Mouse (Mus musculus): ENCODE measurements around the gene Cmtm5. TPM values are rescaled to one million over a fixed set of nuclear protein-coding genes. Genes with fewer than 3 reads are reported as not detected.

Cmtm5 gene
- polyA plus RNA-seq, 1 experiment from 2014 or later, result 2.0 TPM

GRCm38 (mm10) chr14:54920076-54920685 is 15.9 kb upstream of the Cmtm5 start:
- H3K9ac ChIP-seq, result no peak overlapping the region
- H3K27ac ChIP-seq, result no peak overlapping the region
- no peak overlapping the region for H3K4me3 ChIP-seq (replicated peaks)
- H3K27me3 ChIP-seq, result no peaks in the 10 kb centered on the region
- H3K4me1 ChIP-seq, result peaks cover 18% of the 10 kb centered on the region
- H3K4me2 ChIP-seq, result no peak overlapping the region
- WGBS, result 96% methylated on average over 16 of the region's 16 CpGs
- H3K36me3 ChIP-seq (replicated peaks), result peaks cover 72% of the 10 kb centered on the region
- ATAC-seq (ENCODE audit: low FRiP score), result no peak
- H3K9me3 ChIP-seq, result peaks cover 17% of the 10 kb centered on the region

GRCm38 (mm10) chr14:54924641-54925348 is 11.3 kb upstream of the Cmtm5 start:
- peaks cover 31% of the 10 kb centered on the region for H3K36me3 ChIP-seq (replicated peaks)
- WGBS, result 3% methylated on average over 7 of the region's 7 CpGs

GRCm38 (mm10) chr14:54925349-54926342 is 10.4 kb upstream of the Cmtm5 start, which contains the start of gene Efs:
TSS of gene Efs (minus strand) at chr14:54926126.
- Histone ChIP-seq H3K9me3 (peaks cover 16% of the 10 kb centered on the region), H3K27me3 (0 out of 2 replicates have a peak, but pooled peaks cover 3% of the 10 kb centered on the region), H3K4me1 (peaks cover 46% of the 10 kb centered on the region), H3K36me3 (replicated peaks) (peaks cover 22% of the 10 kb centered on the region), H3K27ac (peak within 1 kb of the TSS; percentile 98), H3K4me2 (peak within 1 kb of the TSS; percentile 81), H3K4me3 (replicated peaks) (peak within 1 kb of the TSS; percentile 52), H3K9ac (peak within 1 kb of the TSS; percentile 85)
- ATAC-seq (ENCODE audit: low FRiP score), result peak; percentile 52
- 2% methylated on average over 57 of the region's 57 CpGs for WGBS

More at GRCm38 (mm10) chr14:54924641-54925348, 11.3 kb upstream of the Cmtm5 start:
- Histone ChIP-seq H3K4me1 (peaks cover 39% of the 10 kb centered on the region), H3K27me3 (no peaks in the 10 kb centered on the region), H3K9me3 (peaks cover 17% of the 10 kb centered on the region), H3K9ac (peak overlapping the region; percentile 85), H3K4me3 (replicated peaks) (peak overlapping the region; percentile 52), H3K4me2 (peak overlapping the region; percentile 81), H3K27ac (peak overlapping the region; percentile 98)
- ATAC-seq (ENCODE audit: low FRiP score), result peak; percentile 75

- Histone ChIP-seq H3K4me1 (peaks cover 46% of the 10 kb centered on the region), H3K9ac (peak overlapping the region; percentile 85)
Measured at GRCm38 (mm10) chr14:54926401-54927158, 9.5 kb upstream of the Cmtm5 start.

GRCm38 (mm10) chr14:54927296-54927695 is 8.8 kb upstream of the Cmtm5 start:
- H3K4me1 ChIP-seq, result peaks cover 46% of the 10 kb centered on the region
- 0 out of 2 replicates have a peak, but pooled peaks cover 3% of the 10 kb centered on the region for H3K27me3 ChIP-seq
- WGBS, result 12% methylated on average over 7 of the region's 7 CpGs

More at GRCm38 (mm10) chr14:54926401-54927158, 9.5 kb upstream of the Cmtm5 start:
- peak overlapping the region; percentile 81 for H3K4me2 ChIP-seq
- peak overlapping the region; percentile 98 for H3K27ac ChIP-seq
- peak; percentile 80 for ATAC-seq (ENCODE audit: low FRiP score)
- H3K27me3 ChIP-seq, result 0 out of 2 replicates have a peak, but pooled peaks cover 3% of the 10 kb centered on the region
- peak overlapping the region; percentile 52 for H3K4me3 ChIP-seq (replicated peaks)
- H3K9me3 ChIP-seq, result peaks cover 7% of the 10 kb centered on the region
- WGBS, result under 1% methylated on average over 53 of the region's 58 CpGs
- peaks cover 13% of the 10 kb centered on the region for H3K36me3 ChIP-seq (replicated peaks)

GRCm38 (mm10) chr14:54929801-54930200 is 6.3 kb upstream of the Cmtm5 start:
- H3K9ac ChIP-seq, result no peak overlapping the region
- no peak overlapping the region for H3K4me2 ChIP-seq
- no peak overlapping the region for H3K4me3 ChIP-seq (replicated peaks)
- H3K27me3 ChIP-seq, result 0 out of 2 replicates have a peak, but pooled peaks cover 3% of the 10 kb centered on the region
- ATAC-seq (ENCODE audit: low FRiP score), result no peak
- H3K4me1 ChIP-seq, result peaks cover 38% of the 10 kb centered on the region
- no peaks in the 10 kb centered on the region for H3K36me3 ChIP-seq (replicated peaks)
- whole genome bisulfite sequencing, result 90% methylated on average over 5 of the region's 5 CpGs
- no peaks in the 10 kb centered on the region for H3K9me3 ChIP-seq
- 0 out of 2 replicates have a peak overlapping the region, but pooled peaks have one; percentile 25 for H3K27ac ChIP-seq

More at GRCm38 (mm10) chr14:54927296-54927695, 8.8 kb upstream of the Cmtm5 start:
- H3K9me3 ChIP-seq, result no peaks in the 10 kb centered on the region
- ATAC-seq (ENCODE audit: low FRiP score), result no peak
- peak overlapping the region; percentile 81 for H3K4me2 ChIP-seq
- H3K36me3 ChIP-seq (replicated peaks), result peaks cover 6% of the 10 kb centered on the region
- peak overlapping the region; percentile 98 for H3K27ac ChIP-seq
- H3K9ac ChIP-seq, result peak overlapping the region; percentile 85
- peak overlapping the region; percentile 52 for H3K4me3 ChIP-seq (replicated peaks)

GRCm38 (mm10) chr14:54930431-54930830 is 5.6 kb upstream of the Cmtm5 start:
- H3K4me1 ChIP-seq, result peaks cover 31% of the 10 kb centered on the region
- H3K4me2 ChIP-seq, result no peak overlapping the region
- 0 out of 2 replicates have a peak, but pooled peaks cover 3% of the 10 kb centered on the region for H3K27me3 ChIP-seq
- H3K4me3 ChIP-seq (replicated peaks), result no peak overlapping the region
- H3K27ac ChIP-seq, result 0 out of 2 replicates have a peak overlapping the region, but pooled peaks have one; percentile 25
- ATAC-seq (ENCODE audit: low FRiP score), result no peak
- WGBS, result 25% methylated on average over 2 of the region's 2 CpGs
- H3K36me3 ChIP-seq (replicated peaks), result no peaks in the 10 kb centered on the region
- no peaks in the 10 kb centered on the region for H3K9me3 ChIP-seq
- H3K9ac ChIP-seq, result no peak overlapping the region

GRCm38 (mm10) chr14:54932645-54933150 is 3.4 kb upstream of the Cmtm5 start, which contains the start of gene Il25:
TSS of gene Il25 (plus strand) at chr14:54932695.
- H3K4me1 ChIP-seq, result peaks cover 14% of the 10 kb centered on the region
- no peak for ATAC-seq (ENCODE audit: low FRiP score)
- 41% methylated on average over 6 of the region's 6 CpGs for WGBS

GRCm38 (mm10) chr14:54936831-54937160 is 735 bp downstream of the Cmtm5 start:
- H3K36me3 ChIP-seq (replicated peaks), result no peaks in the 10 kb centered on the region
- H3K4me1 ChIP-seq, result peaks cover 5% of the 10 kb centered on the region; the same call in 1 of the 2 replicates
- H3K9ac ChIP-seq, result no peak overlapping the region
- no peak overlapping the region for H3K4me2 ChIP-seq
- no peak overlapping the region for H3K4me3 ChIP-seq (replicated peaks)
- H3K27me3 ChIP-seq, result no peaks in the 10 kb centered on the region
- 64% methylated on average over 6 of the region's 6 CpGs for WGBS
- no peak for ATAC-seq (ENCODE audit: low FRiP score)
- no peaks in the 10 kb centered on the region for H3K9me3 ChIP-seq
- H3K27ac ChIP-seq, result no peak overlapping the region

More at GRCm38 (mm10) chr14:54932645-54933150, 3.4 kb upstream of the Cmtm5 start, which contains the start of gene Il25:
- H3K27me3 ChIP-seq, result 0 out of 2 replicates have a peak, but pooled peaks cover 3% of the 10 kb centered on the region
- no peak within 1 kb of the TSS for H3K4me3 ChIP-seq (replicated peaks)
- H3K36me3 ChIP-seq (replicated peaks), result no peaks in the 10 kb centered on the region
- no peaks in the 10 kb centered on the region for H3K9me3 ChIP-seq
- no peak within 1 kb of the TSS for H3K27ac ChIP-seq
- no peak within 1 kb of the TSS for H3K9ac ChIP-seq
- H3K4me2 ChIP-seq, result no peak within 1 kb of the TSS

- no peak overlapping the region for H3K9ac ChIP-seq
- H3K9me3 ChIP-seq, result no peaks in the 10 kb centered on the region
- no peak for ATAC-seq (ENCODE audit: low FRiP score)
- no peak overlapping the region for H3K4me3 ChIP-seq (replicated peaks)
- WGBS, result 91% methylated on average over 16 of the region's 16 CpGs
- no peak overlapping the region for H3K27ac ChIP-seq
- H3K36me3 ChIP-seq (replicated peaks), result no peaks in the 10 kb centered on the region
- peaks cover 4% of the 10 kb centered on the region; the same call in 1 of the 2 replicates for H3K4me1 ChIP-seq
- no peak overlapping the region for H3K4me2 ChIP-seq
- no peaks in the 10 kb centered on the region for H3K27me3 ChIP-seq
Measured at GRCm38 (mm10) chr14:54937361-54938182, 1.5 kb downstream of the Cmtm5 start.
